ENCODE assay signal across 26 mouse cellular contexts in genomic region chr7:98775031-98775430, GRCm38 (mm10). TPM values are rescaled to one million over a fixed set of nuclear protein-coding genes. Genes with fewer than 3 reads are reported as not detected.
DNase-seq lines count a peak whose midpoint lies in the region; ATAC-seq and TF ChIP-seq lines count a peak whose summit lies in the region.
"Had no signal": no experiment of that assay in that cellular context is flagged by ENCODE, and none has a peak within 500 bp of the region (broad histone marks: within the 10 kb centered on the region; RNA-seq: fewer than 3 reads in every experiment).

No protein-coding gene starts in this region.

- TF ChIP-seq CTCF in lung, embryonic 14.5 days (IDR thresholded peaks at IDR 0.05; ENCODE audit: low read depth): no peak

- no peaks in the 10 kb centered on the region for H3K27me3 ChIP-seq in lung, embryonic 14.5 days (ENCODE audit: insufficient read depth, low read length)
- no peaks in the 10 kb centered on the region for H3K27me3 ChIP-seq in lung, embryonic 16.5 days (ENCODE audit: control insufficient read depth, insufficient read depth, low read depth, low read length)
- H3K27me3 ChIP-seq: embryonic facial prominence, embryonic 13.5 days; forebrain, embryonic 15.5 days; heart, embryonic 13.5 days; hindbrain, embryonic 12.5 days; hindbrain, embryonic 15.5 days had no signal

- no peak overlapping the region for H3K4me2 ChIP-seq in lung, embryonic 14.5 days
- H3K4me2 ChIP-seq in lung, embryonic 16.5 days (ENCODE audit: low read depth, low read length): no peak overlapping the region
- H3K4me2 ChIP-seq: embryonic facial prominence, embryonic 13.5 days; forebrain, embryonic 12.5 days; forebrain, embryonic 15.5 days; heart, embryonic 13.5 days; hindbrain, embryonic 12.5 days; hindbrain, embryonic 15.5 days had no signal

- H3K9ac ChIP-seq in lung, embryonic 14.5 days: no peak overlapping the region
- no peak overlapping the region for H3K9ac ChIP-seq in lung, embryonic 16.5 days (ENCODE audit: low read length)
- H3K9ac ChIP-seq: embryonic facial prominence, embryonic 13.5 days; forebrain, embryonic 12.5 days; forebrain, embryonic 15.5 days; heart, embryonic 13.5 days; hindbrain, embryonic 12.5 days; hindbrain, embryonic 15.5 days had no signal

- DNase-seq in lung, embryonic 14.5 days: peak; percentile 61
- no peak for DNase-seq in lung, postnatal 4 days
- DNase-seq in lung, postnatal 25 days (ENCODE audit: low spot score): peak; percentile 42
- DNase-seq in B cell, adult 2 months: no peak
- no peak for DNase-seq in thymus, postnatal 36 days
- DNase-seq: adrenal gland, adult 8-10 months; adrenal gland, postnatal 25 days; cerebellum, adult 11-12 months; cerebellum, adult 8-10 months; cerebellum, postnatal 10 days; cerebellum, postnatal 36 days; embryo, embryonic 11 days; gastrocnemius, postnatal 25 days; heart, adult 18-20 months; heart, postnatal 14 days had no signal

- H3K9me3 ChIP-seq in lung, embryonic 14.5 days (ENCODE audit: low read depth, low read length): no peaks in the 10 kb centered on the region
- H3K9me3 ChIP-seq in lung, embryonic 16.5 days (ENCODE audit: control insufficient read depth, low read length): no peaks in the 10 kb centered on the region
- H3K9me3 ChIP-seq: embryonic facial prominence, embryonic 10.5 days; embryonic facial prominence, embryonic 13.5 days; forebrain, embryonic 12.5 days; forebrain, embryonic 15.5 days; heart, embryonic 13.5 days; hindbrain, embryonic 12.5 days; hindbrain, embryonic 15.5 days had no signal

- H3K4me1 ChIP-seq in lung, embryonic 14.5 days (ENCODE audit: insufficient read depth): peaks cover 27% of the 10 kb centered on the region
- H3K4me1 ChIP-seq in lung, embryonic 16.5 days (replicated peaks; ENCODE audit: control insufficient read depth, insufficient read depth, low read length): peaks cover 35% of the 10 kb centered on the region
- H3K4me1 ChIP-seq: forebrain, embryonic 15.5 days had no signal

- H3K36me3 ChIP-seq in lung, embryonic 14.5 days (ENCODE audit: insufficient read depth): no peaks in the 10 kb centered on the region
- no peaks in the 10 kb centered on the region for H3K36me3 ChIP-seq in lung, embryonic 16.5 days (ENCODE audit: control insufficient read depth, insufficient read depth, low read length)
- H3K36me3 ChIP-seq: embryonic facial prominence, embryonic 10.5 days; embryonic facial prominence, embryonic 13.5 days; forebrain, embryonic 12.5 days; forebrain, embryonic 15.5 days; heart, embryonic 13.5 days; hindbrain, embryonic 12.5 days; hindbrain, embryonic 15.5 days had no signal

- WGBS in lung, embryonic 14.5 days: 32% methylated on average over 8 of the region's 8 CpGs
- WGBS in lung, embryonic 16.5 days: 26% methylated on average over 8 of the region's 8 CpGs

- H3K27ac ChIP-seq in lung, embryonic 14.5 days (ENCODE audit: low read depth): peak overlapping the region; percentile 58; the same call in 1 of the 2 replicates
- peak overlapping the region; percentile 34 for H3K27ac ChIP-seq in lung, embryonic 16.5 days (ENCODE audit: low read length)
- H3K27ac ChIP-seq: embryonic facial prominence, embryonic 10.5 days; embryonic facial prominence, embryonic 13.5 days; forebrain, embryonic 12.5 days; forebrain, embryonic 15.5 days; heart, embryonic 13.5 days; hindbrain, embryonic 12.5 days; hindbrain, embryonic 15.5 days had no signal

- peak; percentile 16; the same call in 1 of the 2 replicates for ATAC-seq in lung, embryonic 14.5 days (ENCODE audit: insufficient read depth)
- ATAC-seq in lung, embryonic 16.5 days (ENCODE audit: low read depth): peak; percentile 41
- ATAC-seq: activated CD4-positive, CD25-positive, alpha-beta regulatory T cell, adult 4 months; CD4-positive, CD25-positive, alpha-beta regulatory T cell, adult 4 months; forebrain, embryonic 15.5 days had no signal

- no peak overlapping the region for H3K4me3 ChIP-seq in lung, embryonic 14.5 days (ENCODE audit: low read depth, low read length)
- no peak overlapping the region for H3K4me3 ChIP-seq in lung, embryonic 16.5 days (ENCODE audit: low read length)
- H3K4me3 ChIP-seq: embryonic facial prominence, embryonic 10.5 days; embryonic facial prominence, embryonic 13.5 days; erythroblast, embryonic 14.5 days; forebrain, embryonic 12.5 days; forebrain, embryonic 15.5 days; heart, embryonic 13.5 days; hindbrain, embryonic 12.5 days; hindbrain, embryonic 15.5 days had no signal

RNA-seq across cellular contexts. Expression of gene Wnt11, which starts 59.9 kb away (rescaled TPM):
- polyA plus RNA-seq in lung, embryonic 14.5 days (2014; fragmentation: Nextera tagmentation; extraction: Ambion mirVana): 21.4 and 21.5 TPM in 2 replicates
- polyA plus RNA-seq in lung, embryonic 16.5 days (2015; fragmentation: Nextera tagmentation; extraction: Ambion mirVana): 12.3 TPM in 2 replicates
- polyA plus RNA-seq: activated CD4-positive, CD25-positive, alpha-beta regulatory T cell, adult 4 months; CD4-positive, CD25-positive, alpha-beta regulatory T cell, adult 4 months; erythroblast, embryonic 14.5 days had no signal

Comparison
In these comparisons a context has a peak if more than half of its experiments do, and no peak if none do; other contexts are left out.
1. DNase-seq: peak in lung, embryonic 14.5 days (single experiment) and lung, postnatal 25 days (single experiment); none in lung, postnatal 4 days (0 of 2), B cell, adult 2 months (0 of 2) and thymus, postnatal 36 days (0 of 2).